Mouse (Mus musculus) stomach, embryonic 16.5 days (tissue): ENCODE results near the gene Fntb. TPM values are rescaled to one million over a fixed set of nuclear protein-coding genes. Genes with fewer than 3 reads are reported as not detected.

Source experiments
- ATAC-seq: fragments of 200-750 bp; cut with Nextera tagmentation; 2 replicates; pipeline ENCODE4 v1.8.0; 2017; ENCODE audit warnings: moderate number of reproducible peaks, moderate TSS enrichment; ENCODE audit not compliant: insufficient read depth, low FRiP score
- H3K27ac ChIP-seq: fragments of 300-500 bp; sonication (generic); 2 replicates; pipeline ENCODE4 v1.5.1; 2014; ENCODE audit warnings: low read length
- H3K27me3 ChIP-seq: fragments of 300-500 bp; sonication (generic); 2 replicates; pipeline ENCODE4 v1.6.1; 2014; ENCODE audit warnings: low read length, control low read depth, mixed read lengths; ENCODE audit not compliant: control insufficient read depth, insufficient read depth
- H3K36me3 ChIP-seq: fragments of 300-500 bp; sonication (generic); 2 replicates; pipeline ENCODE4 v1.6.1; 2014; ENCODE audit warnings: low read length; ENCODE audit not compliant: control insufficient read depth, insufficient read depth
- H3K4me1 ChIP-seq: fragments of 300-500 bp; sonication (generic); 2 replicates; pipeline ENCODE4 v1.6.1; 2014; ENCODE audit warnings: low read length, control low read depth, mixed read lengths; ENCODE audit not compliant: control insufficient read depth, insufficient read depth
- H3K4me2 ChIP-seq: fragments of 300-500 bp; sonication (generic); 2 replicates; pipeline ENCODE4 v1.6.1; 2014; ENCODE audit warnings: low read depth, low read length, mixed read lengths
- H3K4me3 ChIP-seq: fragments of 300-500 bp; sonication (generic); replicated peaks from 2 replicates; pipeline ENCODE4 v1.5.1; 2014; ENCODE audit warnings: mild to moderate bottlenecking, low read length
- H3K9ac ChIP-seq: fragments of 300-500 bp; sonication (generic); 2 replicates; pipeline ENCODE4 v1.6.1; 2014; ENCODE audit warnings: low read length
- H3K9me3 ChIP-seq: fragments of 300-500 bp; sonication (generic); replicated peaks from 2 replicates; pipeline ENCODE4 v1.6.1; 2016; ENCODE audit warnings: low read length, control low read depth; ENCODE audit not compliant: control insufficient read depth
- WGBS: fragments of 180-500 bp; shearing (Covaris S2); extraction: QIAGEN DNeasy Blood & Tissue Kit; methylation state at CpG from one replicate; pipeline ENCODE4 v1.1.7; 2014; 5-methylcytosine and 5-hydroxymethylcytosine counted together
- polyA plus RNA-seq: library from polyadenylated mRNA; unstranded; fragments of >200 nt; fragmentation: Nextera tagmentation; extraction: Ambion mirVana; gene quantifications from 2 replicates; pipeline ENCODE4 v1.2.1, GENCODE M21; 2015

Gene Fntb
- polyA plus RNA-seq, 1 experiment from 2014 or later: 34.4 TPM

DNA sequence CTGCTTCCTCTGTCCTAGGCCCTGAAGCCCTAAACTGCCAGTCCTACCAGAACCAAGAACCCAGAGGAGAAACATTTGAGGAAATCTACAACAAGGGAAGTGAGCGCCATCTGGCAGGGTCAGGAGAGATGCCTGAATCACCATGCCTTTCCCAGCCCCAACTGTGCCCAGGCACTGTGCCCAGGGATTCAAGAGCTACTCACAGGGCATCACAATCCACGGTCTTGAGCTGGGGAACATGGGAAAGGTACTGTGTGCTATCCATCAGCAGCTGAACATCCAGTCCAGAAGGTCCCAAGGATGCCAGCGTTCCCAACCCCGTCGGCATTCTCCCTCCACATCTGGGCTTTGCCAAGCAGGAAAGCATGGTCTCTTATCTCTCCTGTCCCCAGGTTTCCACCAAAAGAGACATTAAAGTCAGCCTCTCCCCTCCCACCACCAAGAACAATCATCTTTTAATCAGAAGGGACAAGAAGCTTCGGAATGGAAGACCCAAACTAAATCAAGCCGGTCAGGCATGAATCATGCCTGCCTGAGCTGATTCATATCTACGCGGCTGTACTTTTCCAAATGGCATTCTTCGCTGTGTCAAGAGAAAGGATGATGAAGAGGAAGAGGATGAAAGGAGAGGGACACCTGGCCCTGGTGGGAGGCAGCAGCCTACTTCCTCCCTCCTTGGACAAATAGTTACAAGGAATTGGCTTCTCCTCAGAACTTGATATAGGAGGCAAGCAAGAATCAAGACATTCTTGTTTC, 39.8 kb downstream of the Fntb start:
- Histone ChIP-seq H3K27ac (no peak overlapping the region), H3K4me3 (no peak overlapping the region), H3K9ac (no peak overlapping the region), H3K9me3 (no peaks in the 10 kb centered on the region), H3K4me2 (no peak overlapping the region), H3K36me3 (no peaks in the 10 kb centered on the region), H3K4me1 (no peaks in the 10 kb centered on the region), H3K27me3 (no peaks in the 10 kb centered on the region)
- no peak for ATAC-seq
- 80% methylated on average over 10 of the region's 10 CpGs for WGBS

DNA sequence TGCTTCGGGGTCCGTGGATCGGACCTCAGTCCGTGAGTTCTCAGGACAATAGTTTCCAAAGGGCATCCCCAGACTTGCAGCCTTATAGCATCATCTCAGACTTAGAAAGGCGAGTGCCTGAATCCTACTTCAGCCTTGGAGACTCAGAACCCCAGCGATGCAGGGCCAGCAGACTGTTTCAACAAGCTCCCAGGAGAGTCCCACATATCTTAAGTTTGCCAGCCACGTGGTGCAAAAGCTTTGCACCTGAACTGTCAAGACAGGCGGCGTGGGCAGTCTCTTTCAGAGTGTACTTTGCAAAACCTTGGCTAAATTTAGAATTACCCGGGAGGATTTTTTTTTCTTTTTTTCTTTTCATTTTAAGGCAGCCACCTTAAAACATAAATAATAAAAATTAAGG, 42.4 kb downstream of the Fntb start:
- H3K4me2 ChIP-seq: no peak overlapping the region
- H3K9ac ChIP-seq: no peak overlapping the region
- 78% methylated on average over 10 of the region's 10 CpGs for WGBS
- H3K27me3 ChIP-seq: no peaks in the 10 kb centered on the region
- H3K9me3 ChIP-seq: no peaks in the 10 kb centered on the region
- no peak overlapping the region for H3K4me3 ChIP-seq
- H3K27ac ChIP-seq: no peak overlapping the region
- H3K4me1 ChIP-seq: no peaks in the 10 kb centered on the region
- no peak for ATAC-seq
- no peaks in the 10 kb centered on the region; the same call in 1 of the 2 replicates for H3K36me3 ChIP-seq

GRCm38 (mm10) chr12:76810491-76810890, 45.1 kb downstream of the Fntb start:
- WGBS: 92% methylated on average over 5 of the region's 5 CpGs
- ATAC-seq: no peak
- no peaks in the 10 kb centered on the region for H3K27me3 ChIP-seq

DNA sequence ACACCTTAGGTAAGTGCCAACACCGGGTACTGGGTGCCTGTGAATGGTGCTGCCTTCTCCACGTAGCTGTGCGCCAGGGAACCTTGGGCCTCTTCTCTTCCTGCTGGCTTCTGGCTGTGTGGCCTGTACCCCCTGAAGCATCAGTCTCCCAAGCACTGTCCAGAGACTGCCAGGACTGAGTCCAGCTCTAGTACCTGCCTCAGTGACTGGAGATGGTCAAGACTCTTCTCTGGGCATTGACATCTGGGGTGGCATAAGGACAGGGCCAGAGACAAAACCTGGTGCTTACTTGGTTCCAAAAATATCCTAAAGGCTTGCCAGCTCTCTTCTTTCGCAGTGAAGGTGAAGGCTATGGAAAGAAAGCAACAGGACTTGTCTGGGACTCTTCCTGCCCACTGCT, 45.6 kb downstream of the Fntb start:
- H3K4me3 ChIP-seq: no peak overlapping the region
- H3K9me3 ChIP-seq: no peaks in the 10 kb centered on the region
- H3K9ac ChIP-seq: no peak overlapping the region
- no peak for ATAC-seq
- H3K4me2 ChIP-seq: no peak overlapping the region
- H3K27me3 ChIP-seq: no peaks in the 10 kb centered on the region
- H3K4me1 ChIP-seq: peaks cover 7% of the 10 kb centered on the region; the same call in 1 of the 2 replicates
- 92% methylated on average over 4 of the region's 4 CpGs for WGBS
- H3K27ac ChIP-seq: no peak overlapping the region
- no peaks in the 10 kb centered on the region; the same call in 1 of the 2 replicates for H3K36me3 ChIP-seq

More at GRCm38 (mm10) chr12:76810491-76810890, 45.1 kb downstream of the Fntb start:
- Histone ChIP-seq H3K36me3 (no peaks in the 10 kb centered on the region; the same call in 1 of the 2 replicates), H3K9ac (no peak overlapping the region), H3K9me3 (no peaks in the 10 kb centered on the region), H3K4me2 (no peak overlapping the region), H3K4me1 (peaks cover 5% of the 10 kb centered on the region; the same call in 1 of the 2 replicates), H3K4me3 (no peak overlapping the region), H3K27ac (no peak overlapping the region)

- H3K27ac ChIP-seq: no peak overlapping the region
- no peaks in the 10 kb centered on the region; the same call in 1 of the 2 replicates for H3K36me3 ChIP-seq
- no peak overlapping the region for H3K9ac ChIP-seq
- WGBS: 55% methylated on average over 10 of the region's 10 CpGs
- no peak overlapping the region for H3K4me2 ChIP-seq
- peaks cover 9% of the 10 kb centered on the region; the same call in 1 of the 2 replicates for H3K4me1 ChIP-seq
- no peak; the same call in 1 of the 2 replicates for ATAC-seq
- H3K9me3 ChIP-seq: no peaks in the 10 kb centered on the region
- H3K4me3 ChIP-seq: no peak overlapping the region
- H3K27me3 ChIP-seq: no peaks in the 10 kb centered on the region
Measured at GRCm38 (mm10) chr12:76813543-76813942, 48.2 kb downstream of the Fntb start.

DNA sequence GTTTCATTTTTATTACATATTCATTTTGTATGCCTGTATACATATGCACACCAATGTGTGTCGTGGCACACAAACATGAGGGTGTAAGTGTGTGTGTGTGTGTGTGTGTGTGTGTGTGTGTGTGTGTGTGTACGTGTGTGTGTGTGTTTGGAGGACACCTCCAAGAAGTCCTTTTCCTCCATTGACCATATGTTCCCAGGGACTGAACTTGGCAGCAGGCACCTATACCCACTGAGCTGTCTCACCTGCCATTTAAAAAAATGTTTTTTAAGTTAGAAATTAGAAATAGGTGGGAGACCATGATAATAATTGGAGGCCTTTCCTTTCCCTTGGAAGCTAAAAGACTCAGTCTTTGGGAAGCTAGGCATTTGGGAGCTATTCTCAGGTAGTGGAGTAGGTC, 48.7 kb downstream of the Fntb start:
- H3K9ac ChIP-seq: no peak overlapping the region
- no peaks in the 10 kb centered on the region; the same call in 1 of the 2 replicates for H3K36me3 ChIP-seq
- no peak overlapping the region for H3K27ac ChIP-seq
- 70% methylated on average over 2 of the region's 2 CpGs for WGBS
- H3K4me3 ChIP-seq: no peak overlapping the region
- no peak for ATAC-seq
- no peak overlapping the region for H3K4me2 ChIP-seq
- H3K9me3 ChIP-seq: no peaks in the 10 kb centered on the region
- H3K4me1 ChIP-seq: peaks cover 15% of the 10 kb centered on the region
- H3K27me3 ChIP-seq: no peaks in the 10 kb centered on the region

DNA sequence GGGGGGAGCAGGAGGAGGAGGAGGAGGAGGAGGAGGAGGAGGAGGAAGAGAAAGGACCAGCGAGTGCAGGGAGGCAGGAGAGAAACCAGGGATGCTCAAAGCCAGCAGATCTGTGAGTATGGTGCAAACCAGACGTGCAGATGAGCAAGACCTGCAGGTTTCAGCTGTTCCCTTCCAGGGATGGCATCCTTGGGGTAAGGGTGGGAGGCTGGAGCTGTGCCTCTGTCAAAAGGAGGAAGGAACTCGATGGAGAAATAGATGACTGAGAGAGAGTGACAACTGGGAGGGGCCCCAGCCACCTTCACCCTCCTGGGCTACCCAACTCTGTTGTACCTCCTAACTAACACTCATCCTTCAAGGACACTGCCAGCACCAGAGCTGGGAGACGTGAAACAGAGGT, 51.3 kb downstream of the Fntb start:
- ATAC-seq: no peak
- no peak overlapping the region; the same call in 1 of the 2 replicates for H3K9ac ChIP-seq
- no peak overlapping the region for H3K4me2 ChIP-seq
- no peaks in the 10 kb centered on the region for H3K27me3 ChIP-seq
- no peaks in the 10 kb centered on the region for H3K9me3 ChIP-seq
- H3K36me3 ChIP-seq: no peaks in the 10 kb centered on the region; the same call in 1 of the 2 replicates
- no peak overlapping the region for H3K4me3 ChIP-seq
- H3K27ac ChIP-seq: no peak overlapping the region
- peaks cover 40% of the 10 kb centered on the region for H3K4me1 ChIP-seq
- 47% methylated on average over 4 of the region's 4 CpGs for WGBS

DNA sequence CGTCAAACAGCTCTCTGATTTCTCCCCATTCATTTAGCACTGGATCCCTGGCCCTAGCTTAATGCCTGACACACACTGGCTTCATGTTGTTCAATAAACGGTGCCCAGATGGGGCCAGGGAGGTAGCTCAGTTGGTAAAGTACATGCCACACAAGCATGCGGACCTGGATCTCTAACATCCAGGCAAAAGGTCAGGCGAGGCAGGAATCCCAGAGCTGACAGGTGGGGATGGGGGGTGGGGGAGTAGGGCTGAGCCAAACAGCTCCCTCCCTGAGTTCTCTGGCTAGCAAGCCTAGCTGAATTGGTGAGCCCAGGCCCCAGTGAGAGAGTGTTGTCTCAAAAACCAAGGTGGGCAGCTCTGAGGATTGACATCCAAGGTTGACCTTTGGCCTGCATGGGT, 51.8 kb downstream of the Fntb start:
- ATAC-seq: no peak
- no peaks in the 10 kb centered on the region for H3K9me3 ChIP-seq
- H3K4me1 ChIP-seq: peaks cover 41% of the 10 kb centered on the region
- H3K9ac ChIP-seq: no peak overlapping the region; the same call in 1 of the 2 replicates
- H3K4me3 ChIP-seq: no peak overlapping the region
- peak overlapping the region; percentile 91 for H3K27ac ChIP-seq
- 44% methylated on average over 4 of the region's 4 CpGs for whole genome bisulfite sequencing
- H3K27me3 ChIP-seq: no peaks in the 10 kb centered on the region
- H3K36me3 ChIP-seq: no peaks in the 10 kb centered on the region; the same call in 1 of the 2 replicates
- H3K4me2 ChIP-seq: no peak overlapping the region

DNA sequence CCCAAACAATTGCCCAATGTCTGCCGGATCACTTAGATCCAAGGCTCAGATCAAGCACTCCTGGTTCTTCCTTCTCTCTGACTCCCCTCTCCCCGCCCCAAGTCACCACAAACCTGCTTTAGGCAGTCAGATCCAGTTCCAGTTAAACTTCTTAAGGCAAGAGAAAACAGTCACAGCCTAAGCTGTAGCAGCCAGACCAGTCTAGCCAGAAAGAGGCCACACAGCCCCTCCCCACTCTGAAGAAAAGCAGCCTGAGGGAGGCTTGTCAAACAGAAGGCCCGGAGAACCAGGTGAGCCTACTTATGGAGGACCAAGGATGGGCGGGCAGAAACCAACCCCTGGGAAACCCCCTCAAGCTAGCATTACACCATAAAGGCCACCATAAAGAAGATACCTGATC, 52.7 kb downstream of the Fntb start:
- H3K4me3 ChIP-seq: no peak overlapping the region
- H3K27me3 ChIP-seq: no peaks in the 10 kb centered on the region
- peak overlapping the region; percentile 91 for H3K27ac ChIP-seq
- H3K9ac ChIP-seq: no peak overlapping the region; the same call in 1 of the 2 replicates
- H3K36me3 ChIP-seq: no peaks in the 10 kb centered on the region
- no peaks in the 10 kb centered on the region for H3K9me3 ChIP-seq
- peaks cover 46% of the 10 kb centered on the region for H3K4me1 ChIP-seq
- 48% methylated on average over 4 of the region's 4 CpGs for WGBS
- peak; percentile 81 for ATAC-seq
- peak overlapping the region; percentile 16 for H3K4me2 ChIP-seq
